Mouse (Mus musculus) left cerebral cortex, postnatal 4 days (tissue): ENCODE measurements around the gene Ajap1. TPM values are rescaled to one million over a fixed set of nuclear protein-coding genes. Genes with fewer than 3 reads are reported as not detected.

Source experiments
- DNase-seq: peaks from one replicate; pipeline ENCODE4 v3.0.0-alpha.2; 2022
- intact Hi-C: fragments of 180-260 bp; cut with DNase I; formaldehyde crosslinking; loops from one replicate; pipeline ENCODE4 v1.15.1; 2025
- total RNA-seq, 2 experiments: library from RNA; stranded (reverse); gene quantifications; 2 replicates each; pipeline ENCODE4 v1.2.3; 2021

Gene Ajap1
- 10 to 100 TPM; 35.4 to 37.0 TPM for total RNA-seq

DNA sequence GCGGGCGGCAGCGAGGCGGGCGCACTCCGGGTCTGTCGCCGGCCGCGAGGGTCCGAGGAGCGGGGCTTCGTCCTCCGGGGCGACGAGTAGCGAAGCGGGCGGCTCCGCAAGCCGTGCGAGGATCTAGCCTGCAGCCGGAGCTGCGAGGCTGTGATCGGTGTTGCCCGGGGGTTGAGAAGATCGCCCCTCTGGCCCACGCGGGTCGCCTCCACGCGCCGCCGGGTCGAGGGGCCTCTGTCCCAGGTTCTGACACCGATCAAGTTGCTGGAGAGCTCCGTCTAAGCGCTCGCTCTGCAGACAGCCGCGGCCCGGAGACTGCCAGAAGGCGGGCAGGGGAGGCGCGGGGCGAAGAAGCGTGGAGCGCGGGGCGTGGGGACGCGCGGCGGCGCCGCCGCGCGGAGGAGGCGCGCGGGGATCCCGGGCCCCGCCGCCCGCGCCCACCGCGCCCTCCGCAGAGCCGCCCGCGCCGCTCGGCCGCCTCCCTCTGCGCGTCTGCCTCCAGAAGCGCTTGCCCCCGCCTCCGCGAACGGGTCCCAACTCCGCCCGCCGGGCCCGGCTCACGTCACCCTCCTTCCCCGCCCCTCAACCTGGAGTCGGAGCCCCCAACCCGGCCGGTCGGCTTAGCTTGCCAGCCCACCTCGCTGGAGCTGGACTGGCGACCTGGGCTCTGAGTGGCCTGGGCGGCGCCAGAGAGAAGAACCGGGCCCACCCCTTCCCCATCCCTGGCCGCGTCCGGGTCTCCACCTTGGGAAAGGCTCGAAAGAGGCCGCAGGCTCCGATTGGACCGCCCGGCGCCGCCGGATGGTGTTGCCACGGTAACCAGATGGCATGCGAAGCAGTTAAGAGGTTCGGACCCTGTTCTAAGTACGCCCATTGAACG lies at the start of gene Ajap1:
Ajap1 (minus strand) TSS at position 353 of the 880 bp plus-strand sequence.
- peak; percentile 48 for DNase-seq

DNA sequence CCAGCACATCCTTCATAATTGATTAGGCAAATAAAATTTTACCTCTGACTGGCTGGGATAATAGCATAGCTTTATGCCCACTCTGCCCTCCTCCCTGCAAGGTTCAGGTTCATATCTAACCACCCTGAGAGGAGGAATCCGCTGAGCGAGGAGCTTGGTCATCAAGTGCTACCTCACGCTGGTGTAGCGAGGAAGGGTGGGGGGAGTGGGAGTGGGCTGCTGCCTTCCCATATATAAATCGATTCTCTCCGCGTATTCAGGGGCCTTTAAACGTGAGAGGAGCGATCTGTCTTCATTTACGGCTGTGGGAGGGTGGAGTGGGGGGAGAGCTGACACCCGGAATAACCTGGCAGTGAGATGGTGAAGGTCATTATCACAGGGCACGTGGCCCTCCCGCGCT lies 47.9 kb upstream of the Ajap1 start:
- intact Hi-C loops: no loop called here

More for the DNA sequence above, at the start of gene Ajap1:
- intact Hi-C loops: loop anchor here (2.0 to 5.0 kb wide), 4 partner anchors 460 to 952 kb away; no protein-coding TSS in a partner anchor

DNA sequence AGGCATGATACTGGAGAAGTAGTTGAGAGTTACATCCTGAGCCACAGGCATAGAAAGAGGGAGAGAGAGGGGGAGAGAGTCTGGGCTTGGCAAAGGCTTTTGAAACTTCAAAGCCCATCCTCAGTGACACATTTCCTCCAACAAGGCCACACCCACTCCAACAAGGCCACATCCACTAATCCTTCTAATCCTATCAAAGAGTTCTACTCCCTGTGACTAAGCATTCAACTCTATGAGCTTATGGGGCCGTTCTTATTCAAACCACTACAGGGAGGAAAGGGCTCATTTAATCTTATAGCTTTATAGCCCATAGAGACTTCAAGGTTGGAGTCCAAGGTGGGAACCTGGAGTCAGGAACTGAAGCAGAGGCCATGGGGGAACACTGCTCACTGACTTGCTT lies 39.0 kb upstream of the Ajap1 start:
- no peak for DNase-seq
- intact Hi-C loops: no loop called here

More for the DNA sequence above, 47.9 kb upstream of the Ajap1 start:
- no peak for DNase-seq

DNA sequence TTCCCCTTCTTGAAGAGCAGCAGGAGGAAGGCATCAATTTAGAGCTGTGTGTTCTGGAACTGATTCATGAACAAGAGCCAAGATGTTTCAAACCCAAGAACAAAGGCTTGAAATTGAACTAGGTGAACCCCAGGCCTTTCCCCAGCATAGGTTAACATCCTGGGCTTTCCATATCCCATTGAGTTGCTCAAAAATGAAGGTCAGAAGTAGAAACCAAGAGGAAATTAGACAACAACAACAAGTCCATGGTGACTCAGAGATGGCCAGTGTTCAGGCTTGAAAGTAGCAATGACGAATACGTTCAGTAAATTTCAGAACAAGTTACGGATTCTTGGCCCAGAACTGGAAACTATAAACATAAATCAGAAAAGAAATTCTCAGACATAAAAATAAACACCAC lies 37.3 kb upstream of the Ajap1 start:
- intact Hi-C loops: no loop called here
- DNase-seq: no peak

DNA sequence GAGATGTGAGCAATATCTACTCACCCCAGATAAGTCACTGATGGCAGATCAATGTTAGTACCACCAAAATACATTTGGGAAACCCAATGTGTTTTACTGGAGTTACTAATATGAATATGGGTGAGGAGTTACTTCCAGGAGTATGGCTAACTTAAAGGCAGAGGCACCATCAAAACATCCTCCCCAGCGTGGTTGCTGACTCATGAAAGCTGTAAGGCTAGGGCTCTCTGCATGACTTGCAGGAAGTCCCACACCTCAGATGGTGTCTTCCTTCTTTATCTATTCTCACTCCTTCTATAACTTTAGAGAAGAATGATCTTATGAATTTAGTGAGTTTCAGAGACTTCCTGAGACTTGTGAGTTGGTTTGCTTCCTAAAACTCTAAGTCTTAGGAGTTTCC lies 36.7 kb upstream of the Ajap1 start:
- intact Hi-C loops: no loop called here
- no peak for DNase-seq

DNA sequence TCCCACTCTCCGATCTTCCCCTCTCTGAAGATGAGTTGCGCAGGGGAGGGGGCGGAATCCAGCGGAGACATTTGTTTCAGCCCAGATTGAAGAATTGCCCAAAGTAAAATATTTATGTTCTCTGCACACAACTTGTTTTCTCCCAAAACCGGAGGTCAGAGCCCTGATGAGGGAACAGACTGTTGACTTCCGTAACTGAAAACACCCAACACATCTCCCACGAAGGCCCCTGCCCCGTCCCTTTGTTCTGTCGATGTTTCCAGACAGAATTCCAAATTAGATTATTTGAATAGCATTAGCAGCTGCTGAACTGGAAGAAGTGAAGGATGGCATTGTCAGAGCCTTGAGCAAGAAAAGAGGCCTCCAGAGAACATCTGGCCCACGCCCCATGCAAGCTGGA lies 33.2 kb upstream of the Ajap1 start:
- no peak for DNase-seq
- intact Hi-C loops: no loop called here

DNA sequence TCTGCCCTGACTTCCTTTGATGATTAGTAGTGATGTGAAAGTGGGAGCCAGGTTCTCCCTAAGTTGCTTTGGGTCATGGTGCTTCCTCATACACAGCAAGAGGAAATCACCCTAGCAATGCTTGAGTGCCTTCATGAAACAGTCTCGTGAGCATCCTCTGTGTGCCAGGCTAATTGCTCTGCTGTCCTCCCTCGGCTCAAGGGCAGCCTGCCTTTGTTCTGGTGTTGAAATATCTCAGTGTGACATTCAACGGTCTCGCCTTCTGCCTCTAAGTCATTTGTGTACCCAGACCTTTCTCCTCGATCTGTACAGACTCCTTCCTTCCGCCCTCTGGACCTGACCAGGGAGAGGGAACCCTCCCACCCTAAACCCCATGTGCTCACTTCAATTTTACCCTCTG lies 31.5 kb upstream of the Ajap1 start:
- DNase-seq: no peak
- intact Hi-C loops: no loop called here

DNA sequence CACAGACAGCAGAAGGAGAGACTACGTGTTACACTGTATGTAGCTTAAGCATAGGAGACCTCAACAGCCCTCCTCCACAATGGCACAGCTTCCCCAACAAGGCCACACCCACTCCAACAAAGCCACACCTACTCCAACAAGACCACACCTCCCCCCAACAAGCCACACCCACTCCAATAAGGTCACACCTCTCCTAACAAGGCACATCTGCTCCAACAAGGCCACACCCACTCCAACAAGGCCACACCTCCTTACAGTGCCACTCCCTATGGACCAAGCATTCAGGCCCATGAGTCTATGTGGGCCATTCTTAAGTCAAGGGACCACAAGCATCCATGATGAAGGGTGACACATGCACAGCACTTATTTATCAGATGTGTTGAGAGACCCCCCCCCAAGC lies 28.9 kb upstream of the Ajap1 start:
- intact Hi-C loops: no loop called here
- DNase-seq: no peak

DNA sequence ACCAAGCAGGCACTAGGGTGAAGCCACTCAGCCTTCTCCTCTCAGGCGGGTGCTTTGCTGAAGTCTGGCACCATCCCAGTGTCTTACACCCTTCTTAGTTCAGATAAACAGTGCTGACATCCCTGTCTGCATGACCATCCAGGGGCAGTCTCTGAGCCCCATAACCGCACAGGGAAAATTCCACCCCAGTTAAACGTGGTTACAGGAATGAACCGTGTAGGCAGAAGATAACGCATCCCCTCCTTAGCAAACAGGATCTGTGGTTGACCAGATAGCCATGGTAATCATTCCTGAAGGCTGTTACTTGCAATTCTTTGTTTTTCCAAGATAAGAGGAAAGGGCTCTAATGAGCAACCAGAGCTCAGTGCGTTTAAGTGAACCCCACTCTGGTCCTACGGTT lies 19.3 kb upstream of the Ajap1 start:
- no peak for DNase-seq
- intact Hi-C loops: no loop called here

DNA sequence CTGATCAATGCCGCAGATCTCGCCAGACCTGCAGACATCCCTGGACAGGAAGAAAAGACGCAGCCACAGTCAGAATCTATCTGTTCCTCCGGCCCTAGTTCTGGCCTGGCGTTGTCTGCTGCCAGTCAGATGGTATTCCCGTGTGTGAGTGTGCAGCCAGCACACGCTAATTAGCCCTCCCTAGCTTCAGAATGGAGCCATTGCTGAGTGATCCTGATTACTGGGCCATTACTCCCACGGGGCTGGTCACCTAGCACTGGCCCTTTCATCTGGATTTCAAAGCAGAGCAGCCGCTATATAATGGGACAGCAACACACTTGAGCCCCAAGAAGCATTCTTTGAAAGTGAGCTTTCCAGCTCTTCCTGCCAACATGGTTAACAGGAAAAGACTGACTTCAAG lies 9.8 kb upstream of the Ajap1 start:
- intact Hi-C loops: no loop called here
- DNase-seq: no peak

DNA sequence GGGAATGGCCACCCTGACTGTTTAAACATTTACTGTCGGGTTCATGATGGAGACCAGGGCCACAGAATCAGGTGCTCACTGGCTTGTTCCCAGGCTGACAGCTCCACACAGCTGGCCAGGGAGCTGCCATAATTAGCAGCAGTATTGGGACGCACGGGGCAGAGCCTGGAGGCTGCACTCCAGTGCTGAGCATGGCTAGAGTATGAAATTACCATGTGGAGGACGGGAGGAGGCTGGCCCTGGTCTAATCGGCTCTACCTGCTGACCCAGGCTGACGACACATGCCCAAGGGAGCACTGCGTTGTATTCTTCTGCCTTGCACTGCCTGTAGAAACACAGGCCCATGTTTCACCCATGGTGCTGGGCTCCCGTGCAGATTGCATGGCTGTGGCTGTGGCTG lies 6.5 kb upstream of the Ajap1 start:
- no peak for DNase-seq
- intact Hi-C loops: no loop called here

DNA sequence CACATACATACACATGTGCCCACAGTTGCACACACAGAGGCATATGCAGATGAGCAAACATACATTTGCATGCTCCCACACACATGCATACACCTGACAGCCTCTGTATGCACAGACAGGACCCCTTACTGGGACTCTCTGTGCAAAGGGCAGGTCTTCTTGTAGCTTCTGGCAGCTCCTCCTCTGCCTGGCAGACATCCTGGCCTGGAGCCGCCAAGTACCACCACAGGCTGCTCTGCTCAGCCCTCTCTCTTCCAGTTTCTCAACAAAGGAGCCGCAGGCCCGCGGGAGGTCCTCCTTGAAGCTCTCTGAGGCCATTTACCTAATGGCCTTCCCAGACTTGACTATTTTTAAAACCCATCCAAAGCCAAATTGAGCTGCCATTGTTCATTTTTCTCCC lies 3.3 kb upstream of the Ajap1 start:
- intact Hi-C loops: no loop called here
- DNase-seq: peak; percentile 65

DNA sequence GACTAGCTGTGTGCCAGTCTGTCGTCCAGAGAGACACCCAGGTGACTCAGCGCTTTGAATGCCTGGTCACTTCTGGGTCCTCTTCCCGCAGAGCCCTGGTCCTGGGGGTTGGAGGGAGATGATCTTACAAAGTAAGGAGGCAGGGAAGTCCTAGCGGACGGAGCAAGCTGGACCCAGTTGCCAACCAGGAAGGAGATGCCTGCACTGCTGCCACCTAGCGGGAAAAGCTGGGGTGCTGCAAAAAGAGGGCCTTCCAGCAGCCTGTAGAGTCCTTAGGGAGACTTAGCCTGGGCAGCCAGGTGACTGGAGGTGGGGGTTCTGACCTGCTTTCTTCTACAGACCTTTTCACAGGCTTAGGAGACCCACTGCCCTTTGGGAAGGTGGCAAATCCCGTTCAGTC lies 1.8 kb upstream of the Ajap1 start:
- intact Hi-C loops: loop anchor here (5.0 kb wide), 3 partner anchors 458 to 862 kb away; no protein-coding TSS in a partner anchor
- peak; percentile 82 for DNase-seq

DNA sequence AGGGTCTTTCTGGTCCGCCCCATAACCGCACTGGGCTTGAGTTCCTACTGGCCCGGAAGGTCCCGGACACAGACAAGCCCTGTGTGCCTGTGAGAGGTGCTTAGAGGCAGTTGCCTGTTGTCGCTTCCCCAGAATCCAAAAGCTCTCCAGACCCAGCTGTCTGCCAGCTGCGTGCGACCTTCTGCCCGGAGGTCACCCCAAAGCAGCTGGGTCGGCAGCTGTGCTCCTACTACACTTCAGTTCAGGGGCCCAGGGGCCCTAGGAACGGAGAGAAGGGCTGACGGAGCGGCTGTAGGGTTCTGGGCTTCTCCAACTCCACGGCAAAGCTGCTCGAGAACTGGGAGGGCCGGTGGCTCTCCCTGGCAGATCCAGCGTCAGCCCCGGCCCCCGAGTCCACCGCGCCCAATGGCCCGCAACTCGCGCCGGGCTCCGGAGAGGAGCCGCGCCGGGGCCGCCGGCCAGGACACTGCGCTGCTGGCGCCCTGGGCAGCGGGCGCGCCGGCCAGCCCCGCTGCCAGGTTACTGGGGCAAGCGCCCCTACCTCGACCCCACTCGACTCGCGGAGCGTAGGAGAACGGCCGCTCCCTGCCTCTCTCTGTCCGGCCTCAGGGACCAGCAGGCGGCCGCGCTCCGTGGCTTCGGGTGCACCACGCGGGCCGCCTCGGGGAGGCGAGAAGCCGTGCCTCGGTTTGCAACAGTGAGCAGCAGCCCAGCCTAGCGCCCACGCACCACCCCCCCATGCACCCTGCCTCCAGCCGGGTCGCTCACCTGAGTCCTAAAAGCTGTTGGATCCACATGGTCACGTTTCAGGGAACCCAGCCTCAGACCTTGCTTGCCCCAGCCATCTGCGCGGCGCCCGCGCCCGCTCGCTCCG lies 1.0 kb downstream of the Ajap1 start:
- intact Hi-C loops: loop anchor here (2.0 to 5.0 kb wide), 4 partner anchors 461 to 951 kb away; no protein-coding TSS in a partner anchor
- DNase-seq: no peak

DNA sequence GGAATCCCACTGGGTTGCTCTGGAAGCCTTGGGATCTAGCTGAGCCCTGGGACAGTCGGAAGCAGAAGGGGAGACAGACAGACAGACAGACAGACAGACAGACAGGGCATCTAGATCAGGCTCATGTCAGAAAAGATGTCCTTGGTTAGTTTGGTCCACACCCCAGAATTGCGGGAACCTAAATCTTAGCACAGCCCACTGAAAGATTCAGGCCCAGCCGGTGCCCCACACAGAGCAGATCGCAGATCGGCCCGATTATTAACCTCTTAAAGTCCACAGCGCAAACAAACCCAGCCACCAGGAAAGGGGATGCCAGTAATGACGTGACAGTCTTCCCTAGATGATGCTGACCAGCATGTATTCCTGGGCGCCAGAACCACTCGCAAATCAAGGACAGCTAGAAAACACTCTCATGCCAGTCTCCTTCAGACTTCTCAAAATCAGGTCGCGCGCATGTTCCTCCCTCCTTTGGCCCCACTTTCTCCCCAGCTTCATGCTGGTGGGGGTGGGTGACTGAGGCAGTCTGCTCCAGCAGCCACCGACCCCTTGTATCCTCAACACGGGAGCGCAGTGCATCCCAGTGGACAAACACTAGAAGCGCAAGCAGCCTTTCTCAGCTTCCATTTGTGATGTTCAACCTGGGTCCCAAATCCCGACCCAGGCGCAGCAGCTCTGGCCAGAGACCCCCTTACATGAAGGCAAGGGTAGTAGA lies 1.9 kb downstream of the Ajap1 start:
- intact Hi-C loops: loop anchor here (5.0 kb wide), 3 partner anchors 462 to 858 kb away; no protein-coding TSS in a partner anchor
- peak; percentile 79 for DNase-seq

DNA sequence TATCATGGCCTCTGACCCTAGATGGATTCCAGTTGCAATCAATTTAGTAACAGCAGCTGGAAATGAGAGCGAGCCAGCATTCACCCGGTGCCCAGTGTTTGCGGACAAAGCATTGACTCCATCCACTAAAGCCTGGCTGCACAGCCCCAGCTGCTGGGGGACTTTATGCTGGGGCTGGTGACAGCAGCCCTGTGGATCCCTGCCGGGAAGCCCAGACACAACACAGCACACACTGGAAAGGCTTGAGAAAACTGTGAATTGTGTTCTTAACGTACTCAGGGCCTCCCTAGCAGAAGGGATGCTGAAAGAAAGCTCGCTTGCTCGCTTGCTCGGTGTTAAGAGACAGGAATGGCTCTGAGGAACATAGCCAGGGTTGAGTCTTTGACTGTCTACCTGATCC lies 3.5 kb downstream of the Ajap1 start:
- peak; percentile 14 for DNase-seq
- intact Hi-C loops: no loop called here

DNA sequence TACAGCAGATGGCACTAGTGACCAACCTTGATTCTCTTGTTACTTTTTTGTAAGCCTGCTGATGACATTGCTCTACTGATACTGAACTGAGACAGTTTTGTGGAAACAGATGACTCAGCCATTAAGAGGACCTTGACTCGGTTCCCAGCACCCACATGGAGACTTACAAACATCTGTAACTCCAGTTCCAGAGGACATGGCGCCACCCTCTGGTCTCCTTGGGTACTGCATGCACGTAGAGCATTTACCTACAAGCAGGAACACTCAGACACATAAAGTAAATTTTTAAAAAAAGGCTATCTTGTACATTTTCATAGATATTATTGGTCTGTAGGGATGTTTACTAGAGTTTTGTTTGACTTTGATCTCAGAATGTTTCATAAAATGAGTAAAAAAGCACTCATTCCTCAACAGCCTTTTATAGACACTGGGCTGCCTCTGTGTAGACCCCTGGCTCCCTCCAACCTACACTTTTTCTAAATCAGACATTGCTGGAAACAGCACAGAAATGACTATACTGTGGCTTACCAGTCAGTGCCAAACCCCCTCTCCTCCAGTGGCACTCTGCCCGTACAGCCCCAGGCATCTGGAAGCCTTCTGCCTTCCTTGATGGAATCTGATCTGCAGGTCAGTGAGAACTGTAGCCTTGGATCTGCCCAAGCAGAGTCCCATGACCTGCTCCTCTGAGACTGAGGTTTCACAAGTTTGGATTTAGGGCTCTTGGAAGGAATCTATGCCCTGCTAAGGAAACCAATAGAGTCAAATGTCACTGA lies 8.9 kb downstream of the Ajap1 start:
- DNase-seq: peak; percentile 67
- intact Hi-C loops: no loop called here

DNA sequence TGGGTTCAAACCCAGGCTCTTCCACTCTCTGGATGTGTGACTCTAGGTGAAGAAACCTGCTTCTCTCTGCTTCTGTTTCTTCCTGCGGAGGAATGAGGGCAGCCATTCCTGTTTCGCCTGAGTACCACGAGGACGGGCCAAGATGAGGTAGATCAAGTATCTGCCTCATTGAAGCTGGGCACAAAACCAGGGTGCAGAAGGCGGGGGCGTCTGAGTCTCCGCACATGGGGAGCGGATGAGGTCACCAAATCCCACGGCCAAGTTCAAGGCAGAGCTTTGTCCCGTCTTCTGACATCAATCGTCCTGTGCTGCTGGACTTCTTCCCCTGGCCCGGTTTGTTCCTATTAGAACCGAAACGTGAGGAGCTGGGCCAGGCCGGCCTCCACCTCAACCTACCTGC lies 12.9 kb downstream of the Ajap1 start:
- peak; percentile 44 for DNase-seq
- intact Hi-C loops: no loop called here

DNA sequence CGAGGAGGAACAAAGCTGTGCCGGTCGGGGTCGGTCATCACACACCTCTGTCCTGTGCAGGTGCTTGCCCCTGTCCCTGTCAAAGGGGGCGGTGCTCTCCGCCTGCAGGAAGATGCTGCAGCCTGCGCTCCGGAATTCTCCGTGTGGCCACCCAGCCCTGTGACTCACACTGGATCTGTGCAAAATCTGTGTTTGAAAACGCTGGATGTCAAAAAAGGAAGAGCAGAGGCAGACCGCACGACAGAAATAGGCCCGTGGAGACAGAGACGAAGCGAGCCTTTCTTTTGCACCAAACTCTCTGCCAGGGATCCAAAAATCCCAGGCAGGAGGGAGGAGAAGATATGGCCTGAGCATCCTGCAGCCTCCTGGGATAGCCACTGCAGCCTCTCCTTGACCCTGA lies 22.7 kb downstream of the Ajap1 start:
- DNase-seq: no peak
- intact Hi-C loops: no loop called here

DNA sequence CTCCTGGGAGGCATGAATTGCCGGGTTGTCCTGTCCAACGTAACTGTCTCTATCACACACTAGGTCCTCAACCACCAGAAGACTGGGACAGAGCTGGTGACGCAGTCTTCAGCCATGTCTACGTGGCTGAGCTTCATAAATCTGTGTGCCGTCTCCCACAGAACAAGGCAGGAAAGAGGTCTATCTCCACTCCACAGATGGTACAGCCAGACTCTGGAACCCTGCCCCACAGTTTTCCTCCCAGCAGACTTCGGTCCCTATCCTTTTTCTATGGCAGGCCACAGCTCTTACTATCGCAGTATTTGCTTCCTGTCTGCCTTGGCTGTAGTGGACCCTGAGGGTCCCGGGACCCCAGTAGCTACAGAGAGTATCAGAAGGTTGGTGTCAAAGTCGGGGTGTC lies 23.1 kb downstream of the Ajap1 start:
- intact Hi-C loops: no loop called here
- no peak for DNase-seq
